Mouse (Mus musculus): ENCODE results near the gene Srrt.

DNA sequence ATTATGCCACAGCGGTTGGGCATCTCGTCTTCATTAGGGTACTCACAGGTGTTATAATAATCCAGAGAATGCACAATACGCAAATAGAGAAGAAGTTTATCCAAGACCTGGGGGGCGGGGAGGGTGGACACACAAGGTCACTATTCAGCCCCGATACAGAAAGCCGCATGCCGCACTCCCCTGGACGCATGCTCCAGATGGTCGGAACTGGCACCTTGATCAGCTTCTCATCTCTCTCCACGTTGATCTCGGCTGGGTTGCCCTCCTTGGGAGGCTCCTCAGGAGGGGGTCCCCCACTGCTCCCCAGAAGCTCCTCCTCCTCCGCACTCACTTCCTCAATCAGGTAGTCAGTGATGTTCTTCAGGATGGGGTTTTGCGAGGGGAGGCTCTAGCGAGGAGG, 10.3 kb downstream of the Srrt start:
- no peak for TF ChIP-seq CTCF (IDR thresholded peaks at IDR 0.05; ENCODE audit: extremely low read depth, insufficient read length, insufficient replicate concordance, low read depth, low read length)
- TF ChIP-seq POLR2A (IDR thresholded peaks at IDR 0.05; ENCODE audit: low read depth, low read length): no peak
